Mouse (Mus musculus): Measurements from ENCODE around the gene Gm3435.
"Not testable (repeated sequence)": the region's sequence is repeated elsewhere in the genome, so short reads cannot be mapped to it uniquely, and the experiment has no call there.

GRCm38 (mm10) chr17:15000047-15000446 lies 9.9 kb upstream of the Gm3435 start:
- not testable (repeated sequence) for TF ChIP-seq POLR2A (IDR thresholded peaks at IDR 0.05; ENCODE audit: borderline replicate concordance, control insufficient read depth, low read depth, low read length); CTCF (IDR thresholded peaks at IDR 0.05; ENCODE audit: control insufficient read depth, insufficient read depth, low read length)

Measured in bone marrow, adult 2 months (tissue).